Mouse (Mus musculus): Measurements from ENCODE around the gene Pcmtd2. TPM values are rescaled to one million over a fixed set of nuclear protein-coding genes. Genes with fewer than 3 reads are reported as not detected.

The Pcmtd2 gene
- total and polyA plus RNA-seq, 3 experiments, result 10.3 to 17.1 (median 14.4) TPM

DNA sequence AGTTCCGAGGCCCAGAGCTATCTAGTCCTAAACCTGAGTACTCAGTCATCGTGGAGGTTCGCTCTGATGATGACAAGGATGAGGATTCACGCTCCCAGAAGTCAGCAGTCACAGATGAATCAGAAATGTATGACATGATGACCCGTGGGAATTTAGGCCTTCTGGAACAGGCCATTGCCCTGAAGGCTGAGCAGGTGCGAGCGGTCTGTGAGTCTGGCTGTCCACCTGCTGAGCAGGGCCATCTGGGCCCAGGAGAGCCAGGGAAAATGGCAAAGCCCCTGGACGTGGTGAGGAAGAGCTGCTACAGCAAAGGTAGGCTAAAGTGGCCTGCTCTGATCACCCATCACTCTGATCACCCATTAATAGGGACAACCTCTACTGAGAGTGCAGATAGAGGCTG lies 40.0 kb upstream of the Pcmtd2 start:
- Histone ChIP-seq H3K4me2 (ENCODE audit: insufficient read depth, low read depth, poor library complexity, severe bottlenecking) (no peak overlapping the region), H3K27ac (ENCODE audit: insufficient read depth, low read depth) (no peak overlapping the region), H3K79me2 (replicated peaks; ENCODE audit: control insufficient read depth, extremely low read depth, insufficient read depth, poor library complexity, severe bottlenecking) (no peaks in the 10 kb centered on the region), H3K4me1 (ENCODE audit: control insufficient read depth in 1 of 2, insufficient read depth in 2 of 2) (peaks cover 0 to 2% of the 10 kb centered on the region in 2 experiments; a peak in 1 of 4 replicates), H3K9ac (ENCODE audit: insufficient read depth, low read depth) (no peak overlapping the region), H3K27me3 (replicated peaks) (peaks cover 53% of the 10 kb centered on the region), H3K4me3 (replicated peaks in 1 of 3; ENCODE audit: low read depth in 2 of 3, low read length in 2 of 3, poor library complexity in 1 of 3) (no peak overlapping the region), H3K36me3 (replicated peaks in 1 of 2; ENCODE audit: control insufficient read depth in 1 of 2, insufficient read depth in 1 of 2, low read length in 1 of 2) (no peaks in the 10 kb centered on the region), H3K9me3 (replicated peaks; ENCODE audit: low read length) (no peaks in the 10 kb centered on the region)
- in situ Hi-C loops (cut with MboI; ENCODE audit: low pct_ligation_motif_present, low pct_unique_long_range_greater_than_20kb, low sequenced_read_pairs) (no loop called here), dilution Hi-C loops (cut with MboI; ENCODE audit: extremely low pct_ligation_motif_present, extremely low pct_unique_long_range_greater_than_20kb, low sequenced_read_pairs) (no loop called here)
- TF ChIP-seq UBTF (IDR thresholded peaks at IDR 0.05; ENCODE audit: low read depth, low read length) (no peak), POLR2AphosphoS2 (IDR thresholded peaks at IDR 0.05; ENCODE audit: low read depth, low read length) (no peak), MAFK (IDR thresholded peaks at IDR 0.05; ENCODE audit: insufficient replicate concordance, low read length) (no peak)
- no peak for DNase-seq (ENCODE audit: extremely low read depth)

DNA sequence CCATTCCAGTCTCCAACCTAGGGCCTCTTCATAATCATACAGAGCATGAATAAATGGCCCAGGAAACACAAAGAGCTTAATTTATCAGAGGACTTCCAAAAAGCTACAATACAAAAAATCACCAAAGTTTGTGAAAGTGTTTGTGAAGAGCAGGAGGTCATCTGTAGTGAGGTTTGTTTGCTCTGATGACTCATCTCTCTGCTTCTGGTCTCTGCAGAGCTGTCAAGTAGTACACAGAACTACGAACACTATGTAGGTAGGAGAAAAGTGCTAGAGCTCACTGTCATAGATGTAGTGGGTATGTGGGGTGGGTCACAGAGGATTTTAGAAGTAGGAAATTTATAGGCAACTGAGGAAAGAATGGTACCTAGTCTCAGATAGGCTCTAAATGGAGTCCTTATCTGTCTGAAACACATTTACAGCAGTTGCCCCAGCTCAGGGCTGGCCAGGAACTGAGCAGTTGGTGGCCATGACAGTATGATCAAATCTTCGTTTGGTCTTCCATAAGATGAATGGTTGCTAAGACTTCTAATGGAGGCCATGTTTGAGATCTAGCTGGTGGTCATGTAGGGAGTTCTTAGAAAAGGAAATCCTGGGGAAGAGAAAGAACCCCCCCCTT lies 8.5 kb upstream of the Pcmtd2 start:
- TF ChIP-seq GABPA (IDR thresholded peaks at IDR 0.05; ENCODE audit: insufficient replicate concordance, low read depth, low read length), result no peak
- no peak for TF ChIP-seq BHLHE40 (IDR thresholded peaks at IDR 0.05; ENCODE audit: low read depth, low read length)
- TF ChIP-seq USF2 (conservative IDR thresholded peaks at IDR 0.05; ENCODE audit: low read depth, low read length), result no peak
- no peak for TF ChIP-seq NRF1 (IDR thresholded peaks at IDR 0.05; ENCODE audit: low read depth, low read length)
- no peak for TF ChIP-seq NELFE (IDR thresholded peaks at IDR 0.05; ENCODE audit: low read depth, low read length)
- no peak for TF ChIP-seq IRF4 (IDR thresholded peaks at IDR 0.05; ENCODE audit: low read depth, low read length)
- TF ChIP-seq KAT2A (IDR thresholded peaks at IDR 0.05; ENCODE audit: insufficient replicate concordance, low read length), result no peak
- no peak for TF ChIP-seq ELF1 (IDR thresholded peaks at IDR 0.05; ENCODE audit: low read depth, low read length)
- no peak for TF ChIP-seq UBTF (IDR thresholded peaks at IDR 0.05; ENCODE audit: low read depth, low read length)
- no peak for TF ChIP-seq JUND (conservative IDR thresholded peaks at IDR 0.05; ENCODE audit: low read depth, low read length)
- no peak for TF ChIP-seq ZC3H11A (IDR thresholded peaks at IDR 0.05; ENCODE audit: low read depth, low read length)
- no peak for TF ChIP-seq ZMIZ1 (IDR thresholded peaks at IDR 0.05; ENCODE audit: low read depth, low read length)
- no peak for TF ChIP-seq ETS1 (conservative IDR thresholded peaks at IDR 0.05; ENCODE audit: low read depth, low read length)
- TF ChIP-seq SMC3 (IDR thresholded peaks at IDR 0.05; ENCODE audit: low read depth, low read length), result no peak
- no peak for TF ChIP-seq SIN3A (IDR thresholded peaks at IDR 0.05; ENCODE audit: low read length)
- TF ChIP-seq CHD2 (IDR thresholded peaks at IDR 0.05; ENCODE audit: low read length), result no peak
- no peak for TF ChIP-seq ZNF384 (IDR thresholded peaks at IDR 0.05; ENCODE audit: low read depth, low read length)
- no peak for TF ChIP-seq POLR2A (IDR thresholded peaks at IDR 0.05; ENCODE audit: low read depth, low read length)
- TF ChIP-seq PAX5 (IDR thresholded peaks at IDR 0.05; ENCODE audit: low read length), result no peak
- TF ChIP-seq E2F4 (IDR thresholded peaks at IDR 0.05; ENCODE audit: insufficient replicate concordance, low read depth, low read length), result no peak
- dilution Hi-C loops (cut with MboI; ENCODE audit: extremely low pct_ligation_motif_present, extremely low pct_unique_long_range_greater_than_20kb, low sequenced_read_pairs) (no loop called here), in situ Hi-C loops (cut with MboI; ENCODE audit: low pct_ligation_motif_present, low pct_unique_long_range_greater_than_20kb, low sequenced_read_pairs) (no loop called here)
- no peak overlapping the region for H3K4me3 ChIP-seq (replicated peaks in 1 of 3; ENCODE audit: low read depth in 2 of 3, low read length in 2 of 3, poor library complexity in 1 of 3)
- H3K27me3 ChIP-seq (replicated peaks), result peaks cover 68% of the 10 kb centered on the region
- no peak overlapping the region for H3K27ac ChIP-seq (ENCODE audit: insufficient read depth, low read depth)
- H3K9ac ChIP-seq (ENCODE audit: insufficient read depth, low read depth), result no peak overlapping the region
- H3K4me2 ChIP-seq (ENCODE audit: insufficient read depth, low read depth, poor library complexity, severe bottlenecking), result no peak overlapping the region
- H3K36me3 ChIP-seq (replicated peaks in 1 of 2; ENCODE audit: control insufficient read depth in 1 of 2, insufficient read depth in 1 of 2, low read length in 1 of 2), result no peaks in the 10 kb centered on the region
- H3K79me2 ChIP-seq (replicated peaks; ENCODE audit: control insufficient read depth, extremely low read depth, insufficient read depth, poor library complexity, severe bottlenecking), result no peaks in the 10 kb centered on the region
- H3K9me3 ChIP-seq (replicated peaks; ENCODE audit: low read length), result no peaks in the 10 kb centered on the region
- no peak for DNase-seq (ENCODE audit: extremely low read depth)
- H3K4me1 ChIP-seq (ENCODE audit: control insufficient read depth in 1 of 2, insufficient read depth in 2 of 2), result no peaks in the 10 kb centered on the region

All from CH12.LX (cell line).